Mouse (Mus musculus): ENCODE measurements around the gene Hoxa13. TPM values are rescaled to one million over a fixed set of nuclear protein-coding genes. Genes with fewer than 3 reads are reported as not detected.

Gene Hoxa13
- total RNA-seq, 2 experiments from 2014 or later = not detected

Small RNA genes within 50 kb of the gene (microRNA-seq; reads per million reads assigned to microRNA genes)
- gene Mir196b = 123 reads per million, percentile 61 among the genes with 10 or more reads in this experiment

Other genes with a start within 250 kb of the Hoxa13 start
- gene Skap2, start 248.3 kb downstream of the Hoxa13 start, total RNA-seq (2021) = 1 to 10 TPM; 6.9 to 7.8 TPM
- gene Hoxa1, start 102.6 kb downstream of the Hoxa13 start, total RNA-seq (2021) = under 1 TPM in 1 of 2 experiments, not detected in 1; 0.16 TPM
- gene Hoxa2, start 96.0 kb downstream of the Hoxa13 start, total RNA-seq (2021) = under 1 TPM; 0.31 to 0.34 TPM
- gene 5730596B20Rik, start 83.4 kb downstream of the Hoxa13 start, total RNA-seq (2021) = not detected
- under 1 TPM; 0.22 to 0.36 TPM for gene Hoxa4, start 69.1 kb downstream of the Hoxa13 start, total RNA-seq (2021)
- 1 to 10 TPM in 1 of 2 experiments, under 1 TPM in 1; 0.52 to 1.3 TPM for gene Hoxa5, start 56.3 kb downstream of the Hoxa13 start, total RNA-seq (2021)
- not detected for gene Hoxa6, start 52.2 kb downstream of the Hoxa13 start, total RNA-seq (2021)
- gene Hoxa3, start 47.5 kb downstream of the Hoxa13 start, total RNA-seq (2021) = 1 to 10 TPM in 1 of 2 experiments, under 1 TPM in 1; 0.48 to 1.0 TPM
- not detected for gene Gm28308, start 47.5 kb downstream of the Hoxa13 start, total RNA-seq (2021)
- under 1 TPM; 0.31 to 0.44 TPM for gene Hoxa7, start 39.0 kb downstream of the Hoxa13 start, total RNA-seq (2021)
- not detected for gene Hoxa9, start 29.8 kb downstream of the Hoxa13 start, total RNA-seq (2021)
- not detected for gene Hoxa10, start 20.0 kb downstream of the Hoxa13 start, total RNA-seq (2021)
- gene Hoxa11, start 15.1 kb downstream of the Hoxa13 start, total RNA-seq (2021) = not detected
- not detected for gene Evx1, start 52.6 kb upstream of the Hoxa13 start, total RNA-seq (2021)

All from heart, postnatal 25 days (tissue).